Mouse (Mus musculus): Measurements from ENCODE around the gene Eif2ak3. TPM values are rescaled to one million over a fixed set of nuclear protein-coding genes. Genes with fewer than 3 reads are reported as not detected.

Eif2ak3 gene
- polyA plus RNA-seq, 1 experiment = 3.3 TPM

DNA sequence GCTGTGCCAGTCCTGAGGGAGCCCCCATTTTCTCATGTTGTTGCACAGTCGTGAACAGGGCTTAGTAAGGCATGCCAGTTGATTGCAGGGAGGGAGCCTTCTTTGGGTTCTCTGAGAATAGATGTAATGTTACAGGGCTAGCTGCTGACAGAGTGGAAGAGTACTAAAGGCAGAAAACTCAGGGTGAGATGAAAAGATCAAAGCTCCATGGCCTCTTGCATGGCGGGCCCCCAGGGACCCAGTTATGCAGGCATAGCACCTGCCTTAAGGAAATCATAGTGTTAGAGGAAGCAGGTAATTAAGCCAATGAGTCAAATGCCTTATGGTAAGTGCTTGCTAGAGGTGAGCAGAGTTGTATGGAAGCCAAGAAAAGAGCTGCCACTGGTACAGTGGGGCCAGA is 14.9 kb upstream of the Eif2ak3 start:
- TF ChIP-seq MYOD1 (IDR thresholded peaks at IDR 0.05; ENCODE audit: control insufficient read depth in 1 of 3, insufficient read length in 2 of 3, low read depth in 2 of 3) (no peak), TCF12 (IDR thresholded peaks at IDR 0.05; ENCODE audit: insufficient read depth, poor library complexity, severe bottlenecking) (no peak), POLR2A (IDR thresholded peaks at IDR 0.05; ENCODE audit: insufficient read length, low read depth) (no peak)
- Histone ChIP-seq H3ac (ENCODE audit: control insufficient read depth, insufficient read length) (no peak overlapping the region), H3K4me2 (ENCODE audit: low read depth) (no peak overlapping the region), H3K79me2 (ENCODE audit: control insufficient read depth, insufficient read depth) (no peaks in the 10 kb centered on the region), H3K4me3 (no peak overlapping the region), H3K36me3 (ENCODE audit: control insufficient read depth, insufficient read depth) (no peaks in the 10 kb centered on the region), H3K27me3 (ENCODE audit: control insufficient read depth, insufficient read depth, insufficient read length) (peaks cover 12% of the 10 kb centered on the region)

- Histone ChIP-seq H3K4me2 (ENCODE audit: low read depth) (no peak overlapping the region), H3K4me3 (no peak overlapping the region), H3K27me3 (ENCODE audit: control insufficient read depth, insufficient read depth, insufficient read length) (peaks cover 12% of the 10 kb centered on the region), H3ac (ENCODE audit: control insufficient read depth, insufficient read length) (no peak overlapping the region), H3K36me3 (ENCODE audit: control insufficient read depth, insufficient read depth) (no peaks in the 10 kb centered on the region), H3K79me2 (ENCODE audit: control insufficient read depth, insufficient read depth) (no peaks in the 10 kb centered on the region)
- TF ChIP-seq POLR2A (IDR thresholded peaks at IDR 0.05; ENCODE audit: insufficient read length, low read depth) (no peak), POLR2AphosphoS2 (IDR thresholded peaks at IDR 0.05; ENCODE audit: insufficient read length, low read depth) (no peak), MAX (IDR thresholded peaks at IDR 0.05; ENCODE audit: low read depth) (no peak), CEBPB (IDR thresholded peaks at IDR 0.05; ENCODE audit: insufficient read depth, poor library complexity, severe bottlenecking) (no peak), REST (IDR thresholded peaks at IDR 0.05; ENCODE audit: insufficient read depth, insufficient read length) (no peak), SRF (IDR thresholded peaks at IDR 0.05; ENCODE audit: control insufficient read depth, insufficient read length, low read depth) (no peak), MYOD1 (IDR thresholded peaks at IDR 0.05; ENCODE audit: control insufficient read depth in 1 of 3, insufficient read length in 2 of 3, low read depth in 2 of 3) (no peak), USF1 (IDR thresholded peaks at IDR 0.05; ENCODE audit: low read depth) (no peak), E2F4 (IDR thresholded peaks at IDR 0.05; ENCODE audit: insufficient read depth) (no peak), TCF3 (IDR thresholded peaks at IDR 0.05; ENCODE audit: insufficient read length, low read depth) (no peak)
These were observed 13.8 kb upstream of the Eif2ak3 start for GRCm38 (mm10) chr6:70830552-70830951.

GRCm38 (mm10) chr6:70831179-70831839 is 13.0 kb upstream of the Eif2ak3 start:
- no peaks in the 10 kb centered on the region for H3K36me3 ChIP-seq (ENCODE audit: control insufficient read depth, insufficient read depth)
- H3K27me3 ChIP-seq (ENCODE audit: control insufficient read depth, insufficient read depth, insufficient read length) = peaks cover 12% of the 10 kb centered on the region
- H3K4me2 ChIP-seq (ENCODE audit: low read depth) = no peak overlapping the region
- no peak overlapping the region for H3K4me3 ChIP-seq
- no peak overlapping the region for H3ac ChIP-seq (ENCODE audit: control insufficient read depth, insufficient read length)
- TF ChIP-seq MAX (IDR thresholded peaks at IDR 0.05; ENCODE audit: low read depth) (no peak), REST (IDR thresholded peaks at IDR 0.05; ENCODE audit: insufficient read depth, insufficient read length) (no peak), SRF (IDR thresholded peaks at IDR 0.05; ENCODE audit: control insufficient read depth, insufficient read length, low read depth) (no peak), MYOD1 (IDR thresholded peaks at IDR 0.05; ENCODE audit: control insufficient read depth in 1 of 3, insufficient read length in 2 of 3, low read depth in 2 of 3) (no peak), USF1 (IDR thresholded peaks at IDR 0.05; ENCODE audit: low read depth) (no peak), CEBPB (IDR thresholded peaks at IDR 0.05; ENCODE audit: insufficient read depth, poor library complexity, severe bottlenecking) (no peak), E2F4 (IDR thresholded peaks at IDR 0.05; ENCODE audit: insufficient read depth) (no peak), TCF12 (IDR thresholded peaks at IDR 0.05; ENCODE audit: insufficient read depth, poor library complexity, severe bottlenecking) (no peak), MYOG (IDR thresholded peaks at IDR 0.05; ENCODE audit: control insufficient read depth in 1 of 3, insufficient read depth in 1 of 3, insufficient read length in 2 of 3, low read depth in 2 of 3) (no peak), POLR2A (IDR thresholded peaks at IDR 0.05; ENCODE audit: insufficient read length, low read depth) (no peak)
- H3K79me2 ChIP-seq (ENCODE audit: control insufficient read depth, insufficient read depth) = no peaks in the 10 kb centered on the region

- TF ChIP-seq MYOG (IDR thresholded peaks at IDR 0.05; ENCODE audit: control insufficient read depth in 1 of 3, insufficient read depth in 1 of 3, insufficient read length in 2 of 3, low read depth in 2 of 3) = no peak
- TF ChIP-seq E2F4 (IDR thresholded peaks at IDR 0.05; ENCODE audit: insufficient read depth) = no peak
- TF ChIP-seq TCF12 (IDR thresholded peaks at IDR 0.05; ENCODE audit: insufficient read depth, poor library complexity, severe bottlenecking) = no peak
- TF ChIP-seq SRF (IDR thresholded peaks at IDR 0.05; ENCODE audit: control insufficient read depth, insufficient read length, low read depth) = no peak
- TF ChIP-seq MAX (IDR thresholded peaks at IDR 0.05; ENCODE audit: low read depth) = no peak
- TF ChIP-seq CEBPB (IDR thresholded peaks at IDR 0.05; ENCODE audit: insufficient read depth, poor library complexity, severe bottlenecking) = no peak
- no peak for TF ChIP-seq USF1 (IDR thresholded peaks at IDR 0.05; ENCODE audit: low read depth)
- TF ChIP-seq POLR2A (IDR thresholded peaks at IDR 0.05; ENCODE audit: insufficient read length, low read depth) = no peak
- TF ChIP-seq REST (IDR thresholded peaks at IDR 0.05; ENCODE audit: insufficient read depth, insufficient read length) = no peak
- TF ChIP-seq MYOD1 (IDR thresholded peaks at IDR 0.05; ENCODE audit: control insufficient read depth in 1 of 3, insufficient read length in 2 of 3, low read depth in 2 of 3) = no peak
- no peak for TF ChIP-seq POLR2AphosphoS2 (IDR thresholded peaks at IDR 0.05; ENCODE audit: insufficient read length, low read depth)
- TF ChIP-seq TCF3 (IDR thresholded peaks at IDR 0.05; ENCODE audit: insufficient read length, low read depth) = no peak
- peaks cover 4% of the 10 kb centered on the region for H3K27me3 ChIP-seq (ENCODE audit: control insufficient read depth, insufficient read depth, insufficient read length)
- no peaks in the 10 kb centered on the region for H3K36me3 ChIP-seq (ENCODE audit: control insufficient read depth, insufficient read depth)
- no peak overlapping the region for H3K4me3 ChIP-seq
- no peaks in the 10 kb centered on the region for H3K79me2 ChIP-seq (ENCODE audit: control insufficient read depth, insufficient read depth)
- no peak overlapping the region for H3K4me2 ChIP-seq (ENCODE audit: low read depth)
- H3ac ChIP-seq (ENCODE audit: control insufficient read depth, insufficient read length) = no peak overlapping the region
These were observed 7.0 kb upstream of the Eif2ak3 start for GRCm38 (mm10) chr6:70837297-70837696.

- Histone ChIP-seq H3K4me3 (no peak overlapping the region), H3K4me2 (ENCODE audit: low read depth) (no peak overlapping the region), H3K27me3 (ENCODE audit: control insufficient read depth, insufficient read depth, insufficient read length) (no peaks in the 10 kb centered on the region), H3K79me2 (ENCODE audit: control insufficient read depth, insufficient read depth) (no peaks in the 10 kb centered on the region), H3ac (ENCODE audit: control insufficient read depth, insufficient read length) (no peak overlapping the region), H3K36me3 (ENCODE audit: control insufficient read depth, insufficient read depth) (no peaks in the 10 kb centered on the region)
- TF ChIP-seq USF1 (IDR thresholded peaks at IDR 0.05; ENCODE audit: low read depth) (no peak), CEBPB (IDR thresholded peaks at IDR 0.05; ENCODE audit: insufficient read depth, poor library complexity, severe bottlenecking) (no peak), POLR2AphosphoS2 (IDR thresholded peaks at IDR 0.05; ENCODE audit: insufficient read length, low read depth) (no peak), MYOG (IDR thresholded peaks at IDR 0.05; ENCODE audit: control insufficient read depth in 1 of 3, insufficient read depth in 1 of 3, insufficient read length in 2 of 3, low read depth in 2 of 3) (no peak), TCF12 (IDR thresholded peaks at IDR 0.05; ENCODE audit: insufficient read depth, poor library complexity, severe bottlenecking) (no peak), E2F4 (IDR thresholded peaks at IDR 0.05; ENCODE audit: insufficient read depth) (no peak), MYOD1 (IDR thresholded peaks at IDR 0.05; ENCODE audit: control insufficient read depth in 1 of 3, insufficient read length in 2 of 3, low read depth in 2 of 3) (no peak), MAX (IDR thresholded peaks at IDR 0.05; ENCODE audit: low read depth) (no peak), SRF (IDR thresholded peaks at IDR 0.05; ENCODE audit: control insufficient read depth, insufficient read length, low read depth) (no peak), REST (IDR thresholded peaks at IDR 0.05; ENCODE audit: insufficient read depth, insufficient read length) (no peak), TCF3 (IDR thresholded peaks at IDR 0.05; ENCODE audit: insufficient read length, low read depth) (no peak), POLR2A (IDR thresholded peaks at IDR 0.05; ENCODE audit: insufficient read length, low read depth) (no peak)
These were observed 5.8 kb upstream of the Eif2ak3 start for GRCm38 (mm10) chr6:70838532-70838931.

All from myocyte (in vitro differentiated cells).